23 mouse cellular contexts compared by ENCODE assay signal in genomic region chr7:113408712-113409111, GRCm38 (mm10). TPM values are rescaled to one million over a fixed set of nuclear protein-coding genes. Genes with fewer than 3 reads are reported as not detected.
A peak's percentile ranks its signal among the peaks of the same experiment; 100 is the strongest.
DNase-seq lines count a peak whose midpoint lies in the region; ATAC-seq and TF ChIP-seq lines count a peak whose summit lies in the region.
"Had no signal": no experiment of that assay in that cellular context is flagged by ENCODE, and none has a peak within 500 bp of the region (broad histone marks: within the 10 kb centered on the region; RNA-seq: fewer than 3 reads in every experiment).

No protein-coding gene starts in this region.

- TF ChIP-seq CTCF in liver, embryonic 14.5 days (IDR thresholded peaks at IDR 0.05; ENCODE audit: low read depth) = peak; percentile 31; the same call in 1 of the 2 replicates
- TF ChIP-seq CTCF in left cerebral cortex, adult 2 months (IDR thresholded peaks at IDR 0.05) = no peak; the same call in 1 of the 2 replicates

- no peak overlapping the region for H3K4me3 ChIP-seq in liver, embryonic 14.5 days (ENCODE audit: insufficient read depth in 1 of 2, low read depth in 2 of 2, low read length in 2 of 2)
- no peak overlapping the region for H3K4me3 ChIP-seq in left cerebral cortex, adult 2 months
- H3K4me3 ChIP-seq: hindbrain, embryonic 12.5 days; limb, embryonic 15.5 days; midbrain, embryonic 13.5 days; myocyte had no signal

- no peaks in the 10 kb centered on the region for H3K9me3 ChIP-seq in liver, embryonic 14.5 days (ENCODE audit: control insufficient read depth, low read length)
- H3K9me3 ChIP-seq: hindbrain, embryonic 12.5 days; limb, embryonic 15.5 days; midbrain, embryonic 13.5 days had no signal

- H3K4me2 ChIP-seq in liver, embryonic 14.5 days (ENCODE audit: low read depth) = no peak overlapping the region
- H3K4me2 ChIP-seq: hindbrain, embryonic 12.5 days; limb, embryonic 15.5 days; midbrain, embryonic 13.5 days had no signal

- H3K36me3 ChIP-seq in liver, embryonic 14.5 days (replicated peaks; ENCODE audit: control insufficient read depth, insufficient read depth, low read depth) = no peaks in the 10 kb centered on the region
- H3K36me3 ChIP-seq: hindbrain, embryonic 12.5 days; limb, embryonic 15.5 days; midbrain, embryonic 13.5 days had no signal

- no peak overlapping the region for H3K27ac ChIP-seq in liver, embryonic 14.5 days
- no peak overlapping the region for H3K27ac ChIP-seq in left cerebral cortex, adult 2 months
- H3K27ac ChIP-seq: hindbrain, embryonic 12.5 days; limb, embryonic 15.5 days; macrophage; midbrain, embryonic 13.5 days had no signal

- H3K4me1 ChIP-seq in liver, embryonic 14.5 days (replicated peaks; ENCODE audit: control insufficient read depth in 2 of 2, insufficient read depth in 2 of 2, low read length in 1 of 2) = no peaks in the 10 kb centered on the region
- H3K4me1 ChIP-seq: hindbrain, embryonic 12.5 days; limb, embryonic 15.5 days; midbrain, embryonic 13.5 days had no signal

- no peak for TF ChIP-seq EP300 in liver, embryonic 14.5 days (IDR thresholded peaks at IDR 0.05; ENCODE audit: low read depth)

- no peak for ATAC-seq in liver, embryonic 14.5 days (ENCODE audit: insufficient read depth)
- ATAC-seq: forebrain, embryonic 16.5 days; intestine, embryonic 16.5 days; midbrain, embryonic 13.5 days had no signal

- intact Hi-C loops in left cerebral cortex, adult 2 months (cut with DNase I) = no loop called here

- no peak overlapping the region for H3K9ac ChIP-seq in liver, embryonic 14.5 days (replicated peaks)
- H3K9ac ChIP-seq: hindbrain, embryonic 12.5 days; limb, embryonic 15.5 days; midbrain, embryonic 13.5 days had no signal

- 37% methylated on average over 5 of the region's 5 CpGs for WGBS in liver, embryonic 14.5 days (ENCODE audit: insufficient replicate concordance)

- H3K27me3 ChIP-seq in liver, embryonic 14.5 days (ENCODE audit: control insufficient read depth, insufficient read depth, low read length) = no peaks in the 10 kb centered on the region; the same call in 1 of the 2 replicates
- H3K27me3 ChIP-seq: hindbrain, embryonic 12.5 days; limb, embryonic 15.5 days; midbrain, embryonic 13.5 days had no signal

- DNase-seq in adrenal gland, postnatal 10 days = peak; percentile 10
- no peak for DNase-seq in adrenal gland, adult 8-10 months
- no peak for DNase-seq in liver, embryonic 14.5 days (ENCODE audit: low read depth in 3 of 3, low spot score in 3 of 3)
- DNase-seq in liver (no peak), NIH3T3 (ENCODE audit: low read depth) (peak; percentile 5)
- DNase-seq in lung, postnatal 14 days = peak; percentile 1
- DNase-seq in left cerebral cortex, adult 2 months (ENCODE audit: extremely low spot score in 1 of 2, low spot score in 2 of 2) = no peak
- DNase-seq in cerebellum, adult 8-10 months = no peak
- DNase-seq: cerebellum, postnatal 10 days; heart, adult 11 months; right cerebral cortex, postnatal 14 days had no signal

RNA-seq across cellular contexts. Expression of gene Pth, which starts 20.3 kb away (rescaled TPM):
- total RNA-seq in adrenal gland, postnatal 10 days (2021) = not detected
- total RNA-seq in adrenal gland, adult 8-10 months (2022) = not detected
- not detected in 2 replicates for polyA plus RNA-seq in liver, embryonic 14.5 days (2012; rRNA removed)
- polyA plus RNA-seq in liver, embryonic 14.5 days (2014; fragmentation: Nextera tagmentation; extraction: Ambion mirVana) = not detected in 2 replicates
- total RNA-seq in left cerebral cortex, adult 2 months (2021) = not detected
- total RNA-seq: ES-E14; gastrocnemius, adult 18-20 months; layer of hippocampus, adult 18-20 months; left cerebral cortex, postnatal 10 days had no signal
- polyA plus RNA-seq: forebrain, embryonic 16.5 days; hindbrain, embryonic 12.5 days; intestine, embryonic 16.5 days; limb, embryonic 15.5 days; macrophage; midbrain, embryonic 13.5 days; myocyte; urinary bladder, adult 2 months had no signal

RNA-seq across cellular contexts. Expression of gene Btbd10, which starts 39.5 kb away (rescaled TPM):
- total RNA-seq in adrenal gland, postnatal 10 days (2021) = 10 to 100 TPM; 15.3 to 17.1 TPM
- total RNA-seq in adrenal gland, adult 8-10 months (2022) = 10 to 100 TPM; 15.4 to 23.3 (median 19.0) TPM
- polyA plus RNA-seq in liver, embryonic 14.5 days (2012; rRNA removed) = 3.1 and 5.1 TPM in 2 replicates
- polyA plus RNA-seq in liver, embryonic 14.5 days (2014; fragmentation: Nextera tagmentation; extraction: Ambion mirVana) = 8.1 and 8.4 TPM in 2 replicates
- 100 to 1,000 TPM in 1 of 2 experiments, 10 to 100 TPM in 1; 90.1 to 104 TPM for total RNA-seq in left cerebral cortex, adult 2 months (2021)

Comparison
In these comparisons a context has a peak if more than half of its experiments do, and no peak if none do; other contexts are left out.
1. DNase-seq: peak in adrenal gland, postnatal 10 days (single experiment), NIH3T3 (single experiment) and lung, postnatal 14 days (single experiment); none in adrenal gland, adult 8-10 months (single experiment), liver, embryonic 14.5 days (0 of 3), liver (single experiment), left cerebral cortex, adult 2 months (0 of 2) and cerebellum, adult 8-10 months (single experiment).